Mouse (Mus musculus): Measurements from ENCODE around the gene Hsd17b12. TPM values are rescaled to one million over a fixed set of nuclear protein-coding genes. Genes with fewer than 3 reads are reported as not detected.

Hsd17b12 gene
- polyA plus RNA-seq (2015; fragmentation: Illumina TruSeq; extraction: RNeasy Lipid Tissue Mini Kit (QIAGEN cat#74804); ENCODE audit: insufficient read depth, low read depth, low replicate concordance), result 12.6 TPM

DNA sequence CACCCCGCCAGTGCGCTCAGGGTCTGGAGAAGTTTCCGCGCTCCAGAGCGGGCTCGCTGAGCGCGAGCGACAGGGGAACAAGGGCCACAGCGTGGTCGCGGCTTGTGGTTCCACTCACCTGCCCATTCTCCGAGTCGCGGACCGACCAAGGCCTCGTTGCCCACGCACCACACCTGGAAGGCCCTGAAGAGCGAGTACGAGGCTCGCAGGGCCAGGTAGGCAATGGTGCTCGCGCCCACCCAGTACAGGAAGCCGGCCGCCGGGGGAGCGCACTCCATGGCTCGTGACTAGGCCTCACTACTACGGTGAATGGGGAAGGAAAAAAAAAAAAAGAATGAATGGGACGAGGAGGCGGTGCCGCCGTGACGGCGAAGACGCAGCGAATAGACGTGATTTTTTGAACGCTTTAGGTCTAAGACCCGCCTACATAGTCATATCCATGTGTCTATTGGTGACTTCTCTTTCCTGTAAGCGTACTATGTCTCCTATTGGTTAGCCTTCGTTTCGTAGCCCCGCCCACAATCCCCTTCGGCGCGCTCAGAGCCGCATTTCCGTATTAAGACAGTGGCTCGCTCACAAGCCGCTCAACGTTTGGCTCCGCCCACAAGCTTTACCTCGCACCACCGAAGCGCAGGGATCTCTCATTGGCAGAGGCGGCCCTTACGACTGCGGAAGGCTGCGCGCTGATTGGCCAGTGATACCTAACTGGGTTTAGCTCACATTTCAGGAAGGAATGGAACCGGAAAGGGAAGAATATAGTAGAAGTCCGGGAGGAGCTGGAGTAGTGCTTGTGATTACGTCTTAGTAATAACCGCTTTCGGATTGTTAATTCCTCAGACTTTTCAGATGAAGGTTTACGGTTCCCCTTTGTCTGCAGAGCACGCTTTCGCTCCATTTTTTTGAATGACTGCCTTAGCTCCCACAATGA lies at the start of gene Hsd17b12:
Gene Hsd17b12 (minus strand): TSS at position 373 of the 928 bp plus-strand sequence.

DNA sequence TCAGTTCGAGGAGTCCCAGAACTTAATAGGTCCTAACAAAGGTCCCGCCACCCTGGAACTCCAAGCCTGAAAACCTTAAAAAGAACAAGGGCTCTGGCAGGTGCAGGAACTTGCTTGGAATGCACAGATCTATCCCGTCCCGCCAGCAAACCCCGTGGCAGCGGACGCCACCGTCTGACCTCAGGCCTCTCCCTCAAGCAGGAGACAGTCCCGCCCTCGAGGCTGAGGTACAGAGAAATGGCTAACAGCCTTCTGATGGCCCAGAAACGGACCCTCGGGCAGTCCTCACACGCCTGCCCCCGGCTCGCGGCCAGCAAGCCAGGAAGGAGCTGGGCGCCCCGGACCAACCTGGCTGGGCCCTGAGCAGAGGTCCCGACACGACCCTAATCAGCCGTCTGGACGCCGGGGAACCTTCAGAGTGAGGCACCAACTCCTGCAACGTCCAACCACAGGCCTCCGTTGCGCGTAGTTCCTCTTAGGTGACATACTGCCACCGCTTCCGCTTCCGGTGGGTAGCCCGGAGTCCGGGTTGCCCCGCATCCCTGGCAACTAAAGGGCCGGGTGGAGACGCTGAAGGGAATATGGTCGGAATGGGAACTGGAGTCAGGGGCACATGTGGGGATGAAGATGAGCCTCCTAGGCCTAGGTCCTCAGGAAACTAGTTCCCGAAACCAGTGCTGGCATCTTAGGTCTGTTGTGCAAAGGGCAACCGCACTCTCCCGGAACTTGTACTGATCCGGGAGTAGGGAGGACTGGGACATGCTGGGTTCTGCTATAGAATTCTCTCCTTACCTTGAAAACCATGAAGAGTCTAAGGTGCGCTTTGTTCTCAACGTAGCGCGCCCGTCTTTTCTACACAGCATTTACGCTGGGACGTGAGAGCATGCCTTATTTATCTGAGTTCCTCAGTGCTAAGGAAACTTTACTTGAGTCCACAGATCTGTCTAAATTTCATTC lies 147.2 kb downstream of the Hsd17b12 start, which contains the start of gene Alkbh3:
Gene Alkbh3 (minus strand): TSS at position 473 of the 957 bp plus-strand sequence.

DNA sequence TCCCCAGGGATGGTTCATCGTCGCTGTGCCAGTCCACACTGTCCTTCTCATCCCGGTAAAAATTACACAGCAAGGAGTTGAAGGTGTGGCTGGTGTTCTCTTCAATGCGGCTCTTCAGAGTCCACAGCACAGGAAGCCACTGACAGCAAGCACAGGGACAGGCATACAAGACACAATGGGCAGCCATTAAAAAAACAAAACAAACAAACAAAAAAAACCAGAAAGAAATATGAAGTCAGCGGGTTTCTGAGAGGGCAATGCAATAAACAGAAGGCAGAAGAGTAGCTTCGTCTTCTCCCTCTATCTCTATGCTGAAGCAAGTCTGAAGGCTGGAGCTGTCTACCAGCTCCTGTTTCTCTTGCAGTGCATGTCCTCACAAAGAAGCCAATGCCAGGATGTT lies 161.5 kb downstream of the Hsd17b12 start, which contains the start of gene Gm27027:
Gene Gm27027 (minus strand): TSS at position 101 of the 400 bp plus-strand sequence.

Other genes with a start within 250 kb of the Hsd17b12 start
- 7.7 TPM for gene Gm13889, start 200.8 kb downstream of the Hsd17b12 start, polyA plus RNA-seq (2015; fragmentation: Illumina TruSeq; extraction: RNeasy Lipid Tissue Mini Kit (QIAGEN cat#74804); ENCODE audit: insufficient read depth, low read depth, low replicate concordance)
- gene Gm27027, start 161.6 kb downstream of the Hsd17b12 start, polyA plus RNA-seq (2015; fragmentation: Illumina TruSeq; extraction: RNeasy Lipid Tissue Mini Kit (QIAGEN cat#74804); ENCODE audit: insufficient read depth, low read depth, low replicate concordance), result not detected
- 25.0 TPM for gene Alkbh3, start 147.2 kb downstream of the Hsd17b12 start, polyA plus RNA-seq (2015; fragmentation: Illumina TruSeq; extraction: RNeasy Lipid Tissue Mini Kit (QIAGEN cat#74804); ENCODE audit: insufficient read depth, low read depth, low replicate concordance)
- gene Ttc17, start 248.7 kb upstream of the Hsd17b12 start, polyA plus RNA-seq (2015; fragmentation: Illumina TruSeq; extraction: RNeasy Lipid Tissue Mini Kit (QIAGEN cat#74804); ENCODE audit: insufficient read depth, low read depth, low replicate concordance), result 6.5 TPM